Mouse (Mus musculus): ENCODE data around the gene Pid1. TPM values are rescaled to one million over a fixed set of nuclear protein-coding genes. Genes with fewer than 3 reads are reported as not detected.
"Not testable (repeated sequence)": the region's sequence is repeated elsewhere in the genome, so short reads cannot be mapped to it uniquely, and the experiment has no call there.

Pid1 gene
- total and polyA plus RNA-seq, 2 experiments from 2014 or later: 48.6 to 57.8 TPM

DNA sequence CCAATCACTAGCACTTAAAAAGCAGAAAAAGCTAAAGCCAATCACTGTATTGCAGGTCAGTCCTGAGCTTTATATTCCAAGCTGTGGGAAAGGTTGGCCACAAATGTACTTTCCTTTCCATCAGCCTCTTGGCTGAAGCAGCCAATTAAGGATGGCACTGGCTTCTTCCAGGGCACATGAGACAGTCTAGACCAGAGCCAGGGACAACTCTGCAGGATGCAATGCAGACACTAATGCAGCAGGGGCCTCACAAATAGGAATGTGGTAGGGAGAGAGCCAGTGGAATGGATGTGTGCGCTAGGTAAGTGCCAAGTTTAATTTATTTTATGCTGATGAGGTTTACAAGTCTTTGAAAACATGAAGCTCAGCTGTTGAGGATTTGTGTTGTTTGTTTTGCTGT lies 141.9 kb downstream of the Pid1 start:
- H3K36me3 ChIP-seq (ENCODE audit: insufficient read depth): no peaks in the 10 kb centered on the region
- no peaks in the 10 kb centered on the region for H3K9me3 ChIP-seq (ENCODE audit: low read length)
- H3K4me2 ChIP-seq (ENCODE audit: low read depth): no peak overlapping the region
- no peaks in the 10 kb centered on the region for H3K27me3 ChIP-seq (ENCODE audit: insufficient read depth, low read length)
- no peak overlapping the region for H3K27ac ChIP-seq (ENCODE audit: low read depth, low read length)
- no peak overlapping the region for H3K4me3 ChIP-seq (ENCODE audit: low read depth, low read length)
- DNase-seq (peak; percentile 10), ATAC-seq (peak; percentile 43; the same call in 1 of the 2 replicates)
- no peak for TF ChIP-seq CTCF (IDR thresholded peaks at IDR 0.05; ENCODE audit: low read depth)
- H3K4me1 ChIP-seq (ENCODE audit: insufficient read depth): no peaks in the 10 kb centered on the region
- 64% methylated on average over 1 of the region's 1 CpGs for WGBS
- H3K9ac ChIP-seq: no peak overlapping the region

DNA sequence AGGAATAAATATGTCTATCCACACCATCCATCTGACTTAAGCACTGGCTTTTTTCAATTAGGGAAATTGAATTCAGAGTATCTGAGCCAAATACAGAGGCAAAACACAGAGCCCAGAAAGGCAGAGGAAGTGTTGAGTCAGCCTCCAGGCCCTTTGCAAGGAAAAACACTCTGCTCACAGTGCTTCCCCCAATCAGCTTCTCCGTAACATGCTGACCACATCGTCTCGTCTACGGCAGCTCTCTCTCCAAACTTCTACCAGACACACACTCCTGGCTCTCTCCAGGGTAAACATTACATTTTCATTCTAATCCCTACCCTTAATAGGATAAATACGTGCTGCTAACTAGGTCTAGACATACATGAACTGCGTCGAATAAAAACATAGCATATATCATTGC lies 145.4 kb downstream of the Pid1 start:
- H3K9me3 ChIP-seq (ENCODE audit: low read length): no peaks in the 10 kb centered on the region
- no peaks in the 10 kb centered on the region for H3K36me3 ChIP-seq (ENCODE audit: insufficient read depth)
- ATAC-seq (peak; percentile 23; the same call in 1 of the 2 replicates), DNase-seq (no peak)
- H3K27me3 ChIP-seq (ENCODE audit: insufficient read depth, low read length): no peaks in the 10 kb centered on the region
- 68% methylated on average over 7 of the region's 7 CpGs for WGBS
- no peak overlapping the region for H3K9ac ChIP-seq
- no peak overlapping the region for H3K27ac ChIP-seq (ENCODE audit: low read depth, low read length)
- H3K4me2 ChIP-seq (ENCODE audit: low read depth): no peak overlapping the region
- no peak overlapping the region for H3K4me3 ChIP-seq (ENCODE audit: low read depth, low read length)
- no peak for TF ChIP-seq CTCF (IDR thresholded peaks at IDR 0.05; ENCODE audit: low read depth)
- H3K4me1 ChIP-seq (ENCODE audit: insufficient read depth): no peaks in the 10 kb centered on the region

DNA sequence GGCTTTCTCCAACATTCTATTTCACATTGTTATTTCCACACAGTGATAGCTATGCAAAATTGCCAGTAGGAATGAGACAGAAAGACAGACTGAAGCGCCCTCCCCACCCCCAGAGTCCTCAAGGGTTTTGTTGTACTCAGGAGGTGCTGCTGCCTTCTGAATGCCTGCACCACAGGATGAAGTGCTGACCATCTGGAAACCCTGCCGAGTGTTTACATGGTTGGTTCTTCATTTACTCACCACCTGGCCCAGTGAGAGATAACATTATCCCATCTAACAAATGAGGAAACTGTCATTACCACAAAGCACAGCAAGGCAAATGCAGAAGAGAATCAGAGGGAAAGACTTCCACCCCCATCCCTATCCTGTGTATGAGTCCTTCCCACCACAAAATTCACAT lies 146.2 kb downstream of the Pid1 start:
- WGBS: 22% methylated on average over 2 of the region's 2 CpGs
- Histone ChIP-seq H3K9ac (no peak overlapping the region), H3K4me1 (ENCODE audit: insufficient read depth) (no peaks in the 10 kb centered on the region), H3K27ac (ENCODE audit: low read depth, low read length) (no peak overlapping the region), H3K27me3 (ENCODE audit: insufficient read depth, low read length) (no peaks in the 10 kb centered on the region), H3K4me2 (ENCODE audit: low read depth) (no peak overlapping the region), H3K36me3 (ENCODE audit: insufficient read depth) (no peaks in the 10 kb centered on the region), H3K4me3 (ENCODE audit: low read depth, low read length) (no peak overlapping the region), H3K9me3 (ENCODE audit: low read length) (no peaks in the 10 kb centered on the region)
- no peak for TF ChIP-seq CTCF (IDR thresholded peaks at IDR 0.05; ENCODE audit: low read depth)
- ATAC-seq: no peak
- DNase-seq: no peak

DNA sequence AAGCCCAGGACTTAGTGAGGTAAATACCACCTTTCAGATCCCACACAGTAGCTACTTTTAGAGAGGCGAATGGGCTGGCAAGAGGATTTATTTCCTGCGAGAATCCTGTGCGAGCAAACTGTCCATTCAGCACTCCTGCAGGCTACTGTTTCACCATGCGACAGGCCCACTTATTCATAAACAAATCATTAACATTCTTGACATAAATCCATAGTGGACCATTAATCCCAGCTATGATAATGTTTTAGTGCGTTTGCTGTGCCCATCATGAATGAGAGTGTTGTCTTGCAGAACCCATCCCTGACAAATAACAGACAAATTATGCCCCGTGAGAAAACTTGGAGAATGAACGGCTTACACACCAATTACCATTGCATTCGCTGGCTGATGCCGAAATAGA lies 152.5 kb downstream of the Pid1 start:
- Histone ChIP-seq H3K27me3 (ENCODE audit: insufficient read depth, low read length) (no peaks in the 10 kb centered on the region), H3K9me3 (ENCODE audit: low read length) (no peaks in the 10 kb centered on the region), H3K4me3 (ENCODE audit: low read depth, low read length) (no peak overlapping the region), H3K4me1 (ENCODE audit: insufficient read depth) (no peaks in the 10 kb centered on the region), H3K4me2 (ENCODE audit: low read depth) (no peak overlapping the region), H3K36me3 (ENCODE audit: insufficient read depth) (no peaks in the 10 kb centered on the region), H3K27ac (ENCODE audit: low read depth, low read length) (no peak overlapping the region), H3K9ac (no peak overlapping the region)
- DNase-seq: no peak
- 20% methylated on average over 9 of the region's 9 CpGs for WGBS
- TF ChIP-seq CTCF (IDR thresholded peaks at IDR 0.05; ENCODE audit: low read depth): no peak
- no peak for ATAC-seq

DNA sequence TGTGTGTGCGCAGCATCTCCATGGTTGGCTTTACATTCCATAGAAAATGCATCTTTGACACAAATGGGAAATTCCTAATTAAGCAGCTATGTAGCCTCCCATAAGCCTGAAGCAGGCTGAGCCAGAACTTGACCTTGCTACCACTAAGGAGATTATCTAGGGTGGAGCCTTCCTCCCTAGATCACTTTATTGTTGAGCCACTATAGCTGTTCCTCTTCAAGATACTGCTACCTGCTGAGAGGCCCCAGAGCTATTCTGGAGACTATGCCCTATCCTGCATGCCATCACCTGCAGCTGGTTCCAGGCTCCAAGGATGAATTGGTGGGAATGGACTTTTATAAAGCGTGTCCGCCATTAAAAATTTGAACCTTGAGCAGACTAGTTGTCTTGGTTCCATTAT lies 158.2 kb downstream of the Pid1 start:
- WGBS: 97% methylated on average over 3 of the region's 3 CpGs
- H3K4me3 ChIP-seq (ENCODE audit: low read depth, low read length); H3K4me1 ChIP-seq (ENCODE audit: insufficient read depth); DNase-seq; H3K4me2 ChIP-seq (ENCODE audit: low read depth); H3K9ac ChIP-seq; H3K27me3 ChIP-seq (ENCODE audit: insufficient read depth, low read length); H3K36me3 ChIP-seq (ENCODE audit: insufficient read depth); H3K27ac ChIP-seq (ENCODE audit: low read depth, low read length); ATAC-seq; H3K9me3 ChIP-seq (ENCODE audit: low read length): not testable (repeated sequence)

DNA sequence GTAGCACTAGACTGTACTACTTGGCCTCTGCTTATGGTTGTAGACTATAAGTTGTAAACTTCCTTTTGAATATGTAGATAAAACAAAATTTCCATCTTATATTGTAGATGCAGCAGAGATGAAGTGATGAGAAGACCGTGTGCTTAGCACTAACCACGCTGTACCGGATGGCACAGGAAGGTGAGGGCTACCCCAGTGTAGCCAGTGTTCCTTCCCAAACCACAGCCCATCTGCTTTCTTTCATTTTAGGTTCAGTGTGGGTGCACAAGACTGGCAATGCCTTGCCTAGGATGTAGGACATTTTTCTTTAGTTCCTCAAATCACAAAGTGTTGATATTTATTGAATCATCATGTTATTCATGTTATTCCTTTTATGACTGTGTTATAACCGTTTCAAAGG lies 160.5 kb downstream of the Pid1 start:
- Histone ChIP-seq H3K9ac (no peak overlapping the region), H3K9me3 (ENCODE audit: low read length) (no peaks in the 10 kb centered on the region), H3K4me1 (ENCODE audit: insufficient read depth) (no peaks in the 10 kb centered on the region), H3K4me2 (ENCODE audit: low read depth) (no peak overlapping the region), H3K36me3 (ENCODE audit: insufficient read depth) (no peaks in the 10 kb centered on the region), H3K27me3 (ENCODE audit: insufficient read depth, low read length) (no peaks in the 10 kb centered on the region), H3K27ac (ENCODE audit: low read depth, low read length) (no peak overlapping the region), H3K4me3 (ENCODE audit: low read depth, low read length) (no peak overlapping the region)
- 82% methylated on average over 4 of the region's 4 CpGs for WGBS
- TF ChIP-seq CTCF (IDR thresholded peaks at IDR 0.05; ENCODE audit: low read depth): no peak
- ATAC-seq (no peak), DNase-seq (no peak)

DNA sequence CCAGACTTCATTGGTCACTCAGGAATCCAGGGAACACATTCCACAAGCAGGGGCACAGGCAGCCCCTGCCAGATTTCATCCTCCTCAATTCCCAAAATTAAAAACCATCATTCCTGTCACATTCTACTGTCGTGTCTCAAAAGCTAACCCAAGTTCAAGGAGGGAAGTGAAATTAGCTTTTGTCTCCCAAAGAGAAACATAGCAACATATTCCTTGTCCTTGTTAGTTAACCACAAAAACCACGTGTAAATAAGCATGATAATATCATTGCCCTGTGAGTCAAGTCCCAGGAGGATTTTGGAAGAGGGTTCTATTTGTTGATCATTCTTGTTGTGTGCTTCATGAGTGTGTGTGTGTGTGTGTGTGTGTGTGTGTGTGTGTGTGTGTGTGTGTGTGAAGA lies 164.1 kb downstream of the Pid1 start:
- TF ChIP-seq CTCF (IDR thresholded peaks at IDR 0.05; ENCODE audit: low read depth): no peak
- DNase-seq (no peak), ATAC-seq (no peak)
- Histone ChIP-seq H3K27ac (ENCODE audit: low read depth, low read length) (no peak overlapping the region), H3K9ac (no peak overlapping the region), H3K4me2 (ENCODE audit: low read depth) (no peak overlapping the region), H3K36me3 (ENCODE audit: insufficient read depth) (no peaks in the 10 kb centered on the region), H3K27me3 (ENCODE audit: insufficient read depth, low read length) (no peaks in the 10 kb centered on the region), H3K9me3 (ENCODE audit: low read length) (no peaks in the 10 kb centered on the region), H3K4me3 (ENCODE audit: low read depth, low read length) (no peak overlapping the region), H3K4me1 (ENCODE audit: insufficient read depth) (no peaks in the 10 kb centered on the region)
- 74% methylated on average over 2 of the region's 2 CpGs for WGBS

DNA sequence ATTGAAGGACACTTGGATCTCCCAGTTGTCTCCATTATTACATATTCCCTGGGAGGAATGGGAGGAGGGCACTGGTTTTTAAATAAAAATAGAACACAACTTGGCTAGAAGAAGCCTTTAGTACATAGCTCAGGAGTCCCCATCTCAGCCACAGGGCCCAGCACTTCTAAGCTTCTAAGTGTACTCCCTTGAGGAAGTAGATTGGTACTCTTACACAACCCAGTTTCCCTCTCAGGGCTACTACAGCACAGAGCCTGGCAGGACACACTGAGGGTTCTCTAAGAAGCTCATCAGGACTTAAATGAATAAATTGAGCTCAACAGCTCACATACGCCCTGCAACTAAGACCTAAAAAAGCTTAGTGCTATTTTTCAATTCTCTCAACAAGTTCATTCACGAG lies 165.1 kb downstream of the Pid1 start:
- Histone ChIP-seq H3K4me1 (ENCODE audit: insufficient read depth) (no peaks in the 10 kb centered on the region), H3K27ac (ENCODE audit: low read depth, low read length) (no peak overlapping the region), H3K9ac (no peak overlapping the region), H3K4me3 (ENCODE audit: low read depth, low read length) (no peak overlapping the region), H3K9me3 (ENCODE audit: low read length) (no peaks in the 10 kb centered on the region), H3K4me2 (ENCODE audit: low read depth) (no peak overlapping the region), H3K36me3 (ENCODE audit: insufficient read depth) (no peaks in the 10 kb centered on the region), H3K27me3 (ENCODE audit: insufficient read depth, low read length) (no peaks in the 10 kb centered on the region)
- no peak for ATAC-seq
- no peak for TF ChIP-seq CTCF (IDR thresholded peaks at IDR 0.05; ENCODE audit: low read depth)
- DNase-seq: no peak
- 74% methylated on average over 2 of the region's 2 CpGs for WGBS

Data from forebrain, postnatal 0 days (tissue).